Mouse (Mus musculus): Measurements from ENCODE around the gene Tmcc1.
A peak's percentile ranks its signal among the peaks of the same experiment; 100 is the strongest.

Gene Tmcc1

GRCm38 (mm10) chr6:115994146-115994876 lies 199.0 kb downstream of the Tmcc1 start:
- DNase-seq (ENCODE audit: low read depth, low spot score) = no peak

GRCm38 (mm10) chr6:115993463-115994145 lies 199.7 kb downstream of the Tmcc1 start:
- no peak for DNase-seq (ENCODE audit: low read depth, low spot score)

GRCm38 (mm10) chr6:115992981-115993380 lies 200.3 kb downstream of the Tmcc1 start:
- DNase-seq (ENCODE audit: low read depth, low spot score) = no peak

- DNase-seq (ENCODE audit: low read depth, low spot score) = no peak
Measured at GRCm38 (mm10) chr6:115991881-115992620, 201.2 kb downstream of the Tmcc1 start.

GRCm38 (mm10) chr6:115991108-115991880 lies 202.0 kb downstream of the Tmcc1 start:
- no peak for DNase-seq (ENCODE audit: low read depth, low spot score)

GRCm38 (mm10) chr6:115990479-115990878 lies 202.8 kb downstream of the Tmcc1 start:
- DNase-seq (ENCODE audit: low read depth, low spot score) = no peak

- no peak for DNase-seq (ENCODE audit: low read depth, low spot score)
Measured at GRCm38 (mm10) chr6:115990056-115990455, 203.2 kb downstream of the Tmcc1 start.

GRCm38 (mm10) chr6:115989607-115990006 lies 203.7 kb downstream of the Tmcc1 start:
- peak; percentile 76 for DNase-seq (ENCODE audit: low read depth, low spot score)

- peak; percentile 61 for DNase-seq (ENCODE audit: low read depth, low spot score)
Measured at GRCm38 (mm10) chr6:115989032-115989431, 204.3 kb downstream of the Tmcc1 start.

- peak; percentile 48 for DNase-seq (ENCODE audit: low read depth, low spot score)
Measured at GRCm38 (mm10) chr6:115987096-115987747, 206.1 kb downstream of the Tmcc1 start.

GRCm38 (mm10) chr6:115986472-115987095 lies 206.7 kb downstream of the Tmcc1 start:
- DNase-seq (ENCODE audit: low read depth, low spot score) = no peak

- DNase-seq (ENCODE audit: low read depth, low spot score) = no peak
Measured at GRCm38 (mm10) chr6:115985622-115986021, 207.7 kb downstream of the Tmcc1 start.

GRCm38 (mm10) chr6:115984580-115984979 lies 208.7 kb downstream of the Tmcc1 start:
- DNase-seq (ENCODE audit: low read depth, low spot score) = no peak

GRCm38 (mm10) chr6:115983306-115984038 lies 209.8 kb downstream of the Tmcc1 start:
- DNase-seq (ENCODE audit: low read depth, low spot score) = no peak

GRCm38 (mm10) chr6:115982889-115983288 lies 210.4 kb downstream of the Tmcc1 start:
- no peak for DNase-seq (ENCODE audit: low read depth, low spot score)

- peak; percentile 16 for DNase-seq (ENCODE audit: low read depth, low spot score)
Measured at GRCm38 (mm10) chr6:115978596-115978995, 214.7 kb downstream of the Tmcc1 start.

GRCm38 (mm10) chr6:115977810-115978209 lies 215.5 kb downstream of the Tmcc1 start:
- no peak for DNase-seq (ENCODE audit: low read depth, low spot score)

- DNase-seq (ENCODE audit: low read depth, low spot score) = no peak
Measured at GRCm38 (mm10) chr6:115975606-115976005, 217.7 kb downstream of the Tmcc1 start.

GRCm38 (mm10) chr6:115973881-115974662 lies 219.2 kb downstream of the Tmcc1 start:
- no peak for DNase-seq (ENCODE audit: low read depth, low spot score)
